17 mouse cellular contexts compared by ENCODE assay signal in the genomic region with DNA sequence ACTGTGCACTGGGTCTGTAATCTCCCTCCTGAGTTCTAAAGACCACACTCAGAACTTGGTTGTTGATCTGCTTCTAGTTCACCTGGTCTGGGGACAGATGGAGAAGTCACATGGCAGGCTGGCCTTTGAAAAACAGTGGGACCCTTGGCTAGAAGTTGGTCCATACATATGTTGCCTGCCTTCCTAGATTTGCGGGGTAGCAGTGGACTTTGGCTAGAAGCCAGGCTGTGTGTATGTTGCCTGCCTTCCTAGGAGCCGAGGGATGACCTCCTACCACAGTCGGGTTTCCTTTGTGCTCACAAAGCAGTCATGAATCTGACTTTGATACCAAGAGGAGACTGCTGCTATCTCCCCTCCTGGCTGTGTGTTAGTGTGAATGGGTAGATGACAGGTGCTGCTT. TPM values are rescaled to one million over a fixed set of nuclear protein-coding genes. Genes with fewer than 3 reads are reported as not detected.
DNase-seq lines count a peak whose midpoint lies in the region; ATAC-seq and TF ChIP-seq lines count a peak whose summit lies in the region.
"Had no signal": no experiment of that assay in that cellular context is flagged by ENCODE, and none has a peak within 500 bp of the region (broad histone marks: within the 10 kb centered on the region; RNA-seq: fewer than 3 reads in every experiment).

No protein-coding gene starts in this region.

- no peaks in the 10 kb centered on the region for H3K27me3 ChIP-seq in heart, postnatal 0 days (ENCODE audit: control insufficient read depth, insufficient read depth, low read length)
- H3K27me3 ChIP-seq: forebrain, embryonic 12.5 days; limb, embryonic 12.5 days; liver, embryonic 13.5 days; midbrain, embryonic 12.5 days; neural tube, embryonic 13.5 days had no signal

- H3K9me3 ChIP-seq in heart, postnatal 0 days (replicated peaks; ENCODE audit: control insufficient read depth, low read length): no peaks in the 10 kb centered on the region
- H3K9me3 ChIP-seq: forebrain, embryonic 12.5 days; G1E; limb, embryonic 12.5 days; liver, embryonic 13.5 days; midbrain, embryonic 12.5 days; neural tube, embryonic 13.5 days had no signal

- peaks cover 56% of the 10 kb centered on the region for H3K36me3 ChIP-seq in heart, postnatal 0 days (replicated peaks; ENCODE audit: control insufficient read depth, insufficient read depth, low read length)
- H3K36me3 ChIP-seq: G1E; liver, embryonic 13.5 days had no signal

- WGBS in heart, postnatal 0 days: 33% methylated on average over 3 of the region's 3 CpGs

- DNase-seq in heart, adult 11 months: peak; percentile 88
- no peak for DNase-seq in heart, adult 8-10 months (ENCODE audit: low spot score)
- no peak for DNase-seq in heart, postnatal 0 days (ENCODE audit: low spot score)
- no peak for DNase-seq in heart, postnatal 4 days
- DNase-seq in cerebellum, adult 18-20 months: peak; percentile 41 to 46
- DNase-seq in cerebellum, postnatal 25 days: peak; percentile 67 to 74
- no peak for DNase-seq in adrenal gland, postnatal 4 days (ENCODE audit: low spot score in 2 of 2)
- DNase-seq: adrenal gland, postnatal 14 days; gastrocnemius, postnatal 25 days; kidney, adult 11 months; liver, embryonic 13.5 days; thymus, postnatal 25 days had no signal

- peak overlapping the region; percentile 39; the same call in 1 of the 2 replicates for H3K27ac ChIP-seq in heart, postnatal 0 days (ENCODE audit: low read depth)
- H3K27ac ChIP-seq: forebrain, embryonic 12.5 days; limb, embryonic 12.5 days; liver, embryonic 13.5 days; midbrain, embryonic 12.5 days; neural tube, embryonic 13.5 days had no signal

- TF ChIP-seq EP300 in heart, postnatal 0 days (IDR thresholded peaks at IDR 0.05; ENCODE audit: low read depth): no peak

- no peak overlapping the region for H3K4me3 ChIP-seq in heart, postnatal 0 days (ENCODE audit: low read depth, low read length)
- H3K4me3 ChIP-seq: forebrain, embryonic 12.5 days; limb, embryonic 12.5 days; liver, embryonic 13.5 days; midbrain, embryonic 12.5 days; neural tube, embryonic 13.5 days had no signal

- no peak for ATAC-seq in heart, postnatal 0 days (ENCODE audit: insufficient read depth, low read depth)

- H3K9ac ChIP-seq in heart, postnatal 0 days (replicated peaks; ENCODE audit: low read depth, low read length): no peak overlapping the region
- H3K9ac ChIP-seq: forebrain, embryonic 12.5 days; limb, embryonic 12.5 days; liver, embryonic 13.5 days; midbrain, embryonic 12.5 days; neural tube, embryonic 13.5 days had no signal

- no peak for TF ChIP-seq CTCF in heart, postnatal 0 days (IDR thresholded peaks at IDR 0.05; ENCODE audit: low read depth)

- H3K4me2 ChIP-seq in heart, postnatal 0 days (ENCODE audit: low read depth, low read length): no peak overlapping the region
- H3K4me2 ChIP-seq: forebrain, embryonic 12.5 days; limb, embryonic 12.5 days; liver, embryonic 13.5 days; midbrain, embryonic 12.5 days; neural tube, embryonic 13.5 days had no signal

- H3K4me1 ChIP-seq in heart, postnatal 0 days (ENCODE audit: control insufficient read depth, insufficient read depth): peaks cover 22% of the 10 kb centered on the region
- H3K4me1 ChIP-seq: midbrain, embryonic 12.5 days had no signal

RNA-seq across cellular contexts. Expression of a gene that starts 41.3 kb away (rescaled TPM):
- 10 to 100 TPM; 17.7 to 42.4 (median 24.0) TPM for total RNA-seq in heart, adult 8-10 months (2022)
- total RNA-seq in heart, postnatal 0 days (2014; rRNA removed; ENCODE audit: low replicate concordance): 59.8 and 67.9 TPM in 2 replicates
- polyA plus RNA-seq in heart, postnatal 0 days (2015; fragmentation: Nextera tagmentation; extraction: Ambion mirVana): 10.1 and 15.8 TPM in 2 replicates
- total RNA-seq in heart, postnatal 4 days (2021): 100 to 1,000 TPM; 161 to 163 TPM
- total RNA-seq in adrenal gland, postnatal 4 days (2021): 10 to 100 TPM; 22.4 to 25.8 TPM
- polyA plus RNA-seq: G1E had no signal

RNA-seq across cellular contexts. Expression of a gene that starts 44.9 kb away (rescaled TPM):
- 1 to 10 TPM in 2 of 4 experiments, under 1 TPM in 2; 0.43 to 1.3 (median 0.96) TPM for total RNA-seq in heart, adult 8-10 months (2022)
- 1.8 and 2.8 TPM in 2 replicates for total RNA-seq in heart, postnatal 0 days (2014; rRNA removed; ENCODE audit: low replicate concordance)
- polyA plus RNA-seq in heart, postnatal 0 days (2015; fragmentation: Nextera tagmentation; extraction: Ambion mirVana): 3.6 and 3.9 TPM in 2 replicates
- total RNA-seq in heart, postnatal 4 days (2021): 1 to 10 TPM; 2.7 to 4.0 TPM
- total RNA-seq in adrenal gland, postnatal 4 days (2021): 1 to 10 TPM; 6.1 to 8.2 TPM

Comparison
In these comparisons a context has a peak if more than half of its experiments do, and no peak if none do; other contexts are left out.
1. DNase-seq: peak in heart, adult 11 months (single experiment), cerebellum, adult 18-20 months (2 of 2) and cerebellum, postnatal 25 days (2 of 2); none in heart, adult 8-10 months (single experiment), heart, postnatal 0 days (single experiment), heart, postnatal 4 days (single experiment) and adrenal gland, postnatal 4 days (0 of 2).